Mouse (Mus musculus): ENCODE data around the gene Slco2a1. TPM values are rescaled to one million over a fixed set of nuclear protein-coding genes. Genes with fewer than 3 reads are reported as not detected.
A peak's percentile ranks its signal among the peaks of the same experiment; 100 is the strongest.

Slco2a1 gene
- polyA plus RNA-seq, 1 experiment: 9.1 TPM

- no peak overlapping the region for H3K4me3 ChIP-seq (ENCODE audit: insufficient read depth, low read length)
- TF ChIP-seq POLR2A (IDR thresholded peaks at IDR 0.05; ENCODE audit: low read depth, low read length) (no peak), CTCF (IDR thresholded peaks at IDR 0.05; ENCODE audit: borderline replicate concordance, insufficient read depth, low read length) (no peak)
- H3K27ac ChIP-seq (ENCODE audit: insufficient read depth, low read length): no peak overlapping the region
- H3K4me1 ChIP-seq (ENCODE audit: control insufficient read depth, insufficient read depth, low read length): no peaks in the 10 kb centered on the region
Measured at GRCm38 (mm10) chr9:102962093-102962788, 26.3 kb upstream of the Slco2a1 start.

GRCm38 (mm10) chr9:102963321-102963720 lies 25.2 kb upstream of the Slco2a1 start:
- Histone ChIP-seq H3K27ac (ENCODE audit: insufficient read depth, low read length) (no peak overlapping the region), H3K4me1 (ENCODE audit: control insufficient read depth, insufficient read depth, low read length) (no peaks in the 10 kb centered on the region), H3K4me3 (ENCODE audit: insufficient read depth, low read length) (no peak overlapping the region)
- TF ChIP-seq POLR2A (IDR thresholded peaks at IDR 0.05; ENCODE audit: low read depth, low read length): no peak
- no peak for TF ChIP-seq CTCF (IDR thresholded peaks at IDR 0.05; ENCODE audit: borderline replicate concordance, insufficient read depth, low read length)

- Histone ChIP-seq H3K4me1 (ENCODE audit: control insufficient read depth, insufficient read depth, low read length) (no peaks in the 10 kb centered on the region), H3K4me3 (ENCODE audit: insufficient read depth, low read length) (no peak overlapping the region), H3K27ac (ENCODE audit: insufficient read depth, low read length) (no peak overlapping the region)
- TF ChIP-seq CTCF (IDR thresholded peaks at IDR 0.05; ENCODE audit: borderline replicate concordance, insufficient read depth, low read length) (no peak), POLR2A (IDR thresholded peaks at IDR 0.05; ENCODE audit: low read depth, low read length) (no peak)
Measured at GRCm38 (mm10) chr9:102964644-102965043, 23.9 kb upstream of the Slco2a1 start.

GRCm38 (mm10) chr9:102972393-102973050 lies 16.0 kb upstream of the Slco2a1 start:
- Histone ChIP-seq H3K27ac (ENCODE audit: insufficient read depth, low read length) (peak overlapping the region; percentile 92), H3K4me3 (ENCODE audit: insufficient read depth, low read length) (no peak overlapping the region), H3K4me1 (ENCODE audit: control insufficient read depth, insufficient read depth, low read length) (peaks cover 14% of the 10 kb centered on the region)
- no peak for TF ChIP-seq CTCF (IDR thresholded peaks at IDR 0.05; ENCODE audit: borderline replicate concordance, insufficient read depth, low read length)
- no peak for TF ChIP-seq POLR2A (IDR thresholded peaks at IDR 0.05; ENCODE audit: low read depth, low read length)

GRCm38 (mm10) chr9:102975887-102976286 lies 12.6 kb upstream of the Slco2a1 start:
- TF ChIP-seq POLR2A (IDR thresholded peaks at IDR 0.05; ENCODE audit: low read depth, low read length) (no peak), CTCF (IDR thresholded peaks at IDR 0.05; ENCODE audit: borderline replicate concordance, insufficient read depth, low read length) (no peak)
- Histone ChIP-seq H3K27ac (ENCODE audit: insufficient read depth, low read length) (no peak overlapping the region), H3K4me1 (ENCODE audit: control insufficient read depth, insufficient read depth, low read length) (peaks cover 17% of the 10 kb centered on the region), H3K4me3 (ENCODE audit: insufficient read depth, low read length) (no peak overlapping the region)

GRCm38 (mm10) chr9:102977090-102977489 lies 11.4 kb upstream of the Slco2a1 start:
- no peak for TF ChIP-seq CTCF (IDR thresholded peaks at IDR 0.05; ENCODE audit: borderline replicate concordance, insufficient read depth, low read length)
- no peak for TF ChIP-seq POLR2A (IDR thresholded peaks at IDR 0.05; ENCODE audit: low read depth, low read length)
- Histone ChIP-seq H3K27ac (ENCODE audit: insufficient read depth, low read length) (no peak overlapping the region), H3K4me3 (ENCODE audit: insufficient read depth, low read length) (no peak overlapping the region), H3K4me1 (ENCODE audit: control insufficient read depth, insufficient read depth, low read length) (peaks cover 12% of the 10 kb centered on the region)

- Histone ChIP-seq H3K4me1 (ENCODE audit: control insufficient read depth, insufficient read depth, low read length) (peaks cover 10% of the 10 kb centered on the region), H3K27ac (ENCODE audit: insufficient read depth, low read length) (peak overlapping the region; percentile 41), H3K4me3 (ENCODE audit: insufficient read depth, low read length) (no peak overlapping the region)
- TF ChIP-seq POLR2A (IDR thresholded peaks at IDR 0.05; ENCODE audit: low read depth, low read length): no peak
Measured at GRCm38 (mm10) chr9:102977791-102978492, 10.6 kb upstream of the Slco2a1 start.

GRCm38 (mm10) chr9:102979011-102979700 lies 9.4 kb upstream of the Slco2a1 start:
- no peak overlapping the region for H3K4me3 ChIP-seq (ENCODE audit: insufficient read depth, low read length)
- peaks cover 3% of the 10 kb centered on the region; the same call in 1 of the 2 replicates for H3K4me1 ChIP-seq (ENCODE audit: control insufficient read depth, insufficient read depth, low read length)
- TF ChIP-seq POLR2A (IDR thresholded peaks at IDR 0.05; ENCODE audit: low read depth, low read length) (no peak), CTCF (IDR thresholded peaks at IDR 0.05; ENCODE audit: borderline replicate concordance, insufficient read depth, low read length) (no peak)
- no peak overlapping the region for H3K27ac ChIP-seq (ENCODE audit: insufficient read depth, low read length)

- no peak for TF ChIP-seq CTCF (IDR thresholded peaks at IDR 0.05; ENCODE audit: borderline replicate concordance, insufficient read depth, low read length)
- Histone ChIP-seq H3K4me3 (ENCODE audit: insufficient read depth, low read length) (no peak overlapping the region), H3K4me1 (ENCODE audit: control insufficient read depth, insufficient read depth, low read length) (peaks cover 3% of the 10 kb centered on the region; the same call in 1 of the 2 replicates), H3K27ac (ENCODE audit: insufficient read depth, low read length) (no peak overlapping the region)
Measured at GRCm38 (mm10) chr9:102979956-102980355, 8.6 kb upstream of the Slco2a1 start.
